Mouse (Mus musculus) liver, embryonic 12.5 days (tissue): ENCODE results near the gene Ccdc70. TPM values are rescaled to one million over a fixed set of nuclear protein-coding genes. Genes with fewer than 3 reads are reported as not detected.
"Not testable (repeated sequence)": the region's sequence is repeated elsewhere in the genome, so short reads cannot be mapped to it uniquely, and the experiment has no call there.

Experiments used
- ATAC-seq: fragments of 200-750 bp; cut with Nextera tagmentation; 2 replicates; pipeline ENCODE4 v1.8.0; 2017; ENCODE audit warnings: moderate number of reproducible peaks, mild to moderate bottlenecking, moderate library complexity
- H3K27ac ChIP-seq: fragments of 300-500 bp; sonication (generic); 2 replicates; pipeline ENCODE4 v1.5.1; 2016; ENCODE audit warnings: mild to moderate bottlenecking
- H3K27me3 ChIP-seq: fragments of 300-500 bp; sonication (generic); replicated peaks from 2 replicates; pipeline ENCODE4 v1.6.1; 2016; ENCODE audit warnings: mild to moderate bottlenecking, moderate library complexity
- H3K36me3 ChIP-seq: fragments of 300-500 bp; sonication (generic); 2 replicates; pipeline ENCODE4 v1.6.1; 2016; ENCODE audit warnings: mild to moderate bottlenecking, moderate library complexity
- H3K4me1 ChIP-seq: fragments of 300-500 bp; sonication (generic); 2 replicates; pipeline ENCODE4 v1.6.1; 2016
- H3K4me2 ChIP-seq: fragments of 300-500 bp; sonication (generic); 2 replicates; pipeline ENCODE4 v1.6.1; 2016; ENCODE audit warnings: mild to moderate bottlenecking, moderate library complexity
- H3K4me3 ChIP-seq: fragments of 300-500 bp; sonication (generic); 2 replicates; pipeline ENCODE4 v1.5.1; 2016; ENCODE audit warnings: mild to moderate bottlenecking, moderate library complexity
- H3K9ac ChIP-seq: fragments of 300-500 bp; sonication (generic); 2 replicates; pipeline ENCODE4 v1.6.1; 2016; ENCODE audit warnings: mild to moderate bottlenecking, moderate library complexity
- H3K9me3 ChIP-seq: fragments of 300-500 bp; sonication (generic); replicated peaks from 2 replicates; pipeline ENCODE4 v1.6.1; 2016; ENCODE audit warnings: mild to moderate bottlenecking, moderate library complexity
- WGBS: fragments of 180-500 bp; shearing (Covaris S2); methylation state at CpG from one replicate; pipeline ENCODE4 v1.1.7; 2016; ENCODE audit not compliant: insufficient replicate concordance; 5-methylcytosine and 5-hydroxymethylcytosine counted together
- polyA plus RNA-seq: library from polyadenylated mRNA; unstranded; fragments of >200 nt; fragmentation: Nextera tagmentation; extraction: Ambion mirVana; gene quantifications from 2 replicates; pipeline ENCODE4 v1.2.1, GENCODE M21; 2016

Ccdc70 gene
- not detected in 2 replicates for polyA plus RNA-seq

DNA sequence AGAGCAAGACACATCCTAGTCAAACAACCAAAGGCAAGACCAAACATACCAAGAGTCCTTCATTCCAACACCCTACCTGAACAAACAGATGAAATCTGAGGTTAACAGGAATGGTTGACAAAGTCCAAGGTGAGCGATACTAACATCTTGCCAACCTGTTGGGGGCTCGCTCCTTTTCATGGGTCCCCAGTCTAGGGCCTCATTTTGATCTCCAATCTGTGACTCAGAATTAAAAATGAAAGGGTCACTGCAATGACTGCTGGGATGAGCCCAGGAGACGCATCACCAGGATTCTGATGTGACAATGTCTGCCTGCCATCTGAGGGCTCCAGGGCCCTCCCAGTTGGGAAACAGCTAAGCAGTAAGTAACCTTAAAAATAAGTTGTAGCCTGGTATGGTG is at the start of gene Ccdc70:
Gene Ccdc70 (plus strand): TSS at position 301 of the 400 bp plus-strand sequence.
- Histone ChIP-seq H3K27me3 (no peaks in the 10 kb centered on the region), H3K9me3 (no peaks in the 10 kb centered on the region), H3K4me3 (no peak within 1 kb of the TSS), H3K4me1 (no peaks in the 10 kb centered on the region), H3K4me2 (no peak within 1 kb of the TSS), H3K36me3 (no peaks in the 10 kb centered on the region), H3K27ac (no peak within 1 kb of the TSS), H3K9ac (no peak within 1 kb of the TSS)
- ATAC-seq = no peak
- WGBS = 76% methylated on average over 3 of the region's 3 CpGs

DNA sequence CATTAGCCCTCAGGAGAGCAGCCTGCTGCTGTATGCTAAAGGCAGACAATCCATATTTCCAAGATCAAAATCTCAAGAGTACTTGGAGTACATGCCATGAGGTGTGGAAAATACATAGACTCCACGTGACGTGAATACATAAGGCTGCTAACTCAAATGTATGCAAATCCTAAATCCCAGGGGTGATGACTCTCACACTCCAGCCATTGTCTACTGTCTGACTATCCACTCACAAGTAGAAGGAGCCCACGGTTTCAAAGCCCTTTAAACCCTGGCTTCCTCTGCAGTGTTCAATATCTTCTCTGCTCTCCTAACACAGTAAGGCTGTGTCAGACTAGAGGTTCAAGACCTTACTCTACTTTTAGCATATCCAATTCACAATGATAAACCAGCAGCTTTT is 38.8 kb upstream of the Ccdc70 start:
- H3K9me3 ChIP-seq, H3K4me2 ChIP-seq, H3K27ac ChIP-seq, ATAC-seq, H3K36me3 ChIP-seq, H3K27me3 ChIP-seq, H3K9ac ChIP-seq, H3K4me3 ChIP-seq, H3K4me1 ChIP-seq: not testable (repeated sequence)
- WGBS = 69% methylated on average over 3 of the region's 3 CpGs

DNA sequence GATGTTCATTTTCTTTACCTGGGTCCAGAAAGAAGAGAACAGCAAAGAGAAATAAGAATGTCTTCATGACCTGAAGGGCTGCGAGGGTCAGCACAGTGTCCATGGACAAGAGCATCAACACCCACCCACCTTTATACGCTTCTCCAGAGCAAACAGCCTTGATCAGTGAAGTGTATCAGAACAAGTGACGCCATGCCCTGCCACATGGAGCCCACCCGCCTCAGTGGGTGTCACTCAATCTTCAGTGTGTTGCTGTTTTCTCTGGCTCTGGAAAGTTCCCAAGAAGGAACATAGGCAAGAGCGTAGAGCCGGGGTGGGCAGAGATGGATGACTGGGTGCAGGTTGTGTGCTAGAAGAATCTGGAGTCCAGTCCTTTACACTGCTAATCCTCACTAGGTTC is 37.0 kb upstream of the Ccdc70 start, which contains the start of gene Defb15:
Gene Defb15 (minus strand): TSS at position 101 of the 400 bp plus-strand sequence.
- Histone ChIP-seq H3K27ac (no peak within 1 kb of the TSS), H3K4me1 (no peaks in the 10 kb centered on the region), H3K4me2 (no peak within 1 kb of the TSS), H3K9me3 (no peaks in the 10 kb centered on the region), H3K27me3 (no peaks in the 10 kb centered on the region), H3K4me3 (no peak within 1 kb of the TSS), H3K9ac (no peak within 1 kb of the TSS), H3K36me3 (no peaks in the 10 kb centered on the region)
- no peak for ATAC-seq
- WGBS = 75% methylated on average over 6 of the region's 6 CpGs

DNA sequence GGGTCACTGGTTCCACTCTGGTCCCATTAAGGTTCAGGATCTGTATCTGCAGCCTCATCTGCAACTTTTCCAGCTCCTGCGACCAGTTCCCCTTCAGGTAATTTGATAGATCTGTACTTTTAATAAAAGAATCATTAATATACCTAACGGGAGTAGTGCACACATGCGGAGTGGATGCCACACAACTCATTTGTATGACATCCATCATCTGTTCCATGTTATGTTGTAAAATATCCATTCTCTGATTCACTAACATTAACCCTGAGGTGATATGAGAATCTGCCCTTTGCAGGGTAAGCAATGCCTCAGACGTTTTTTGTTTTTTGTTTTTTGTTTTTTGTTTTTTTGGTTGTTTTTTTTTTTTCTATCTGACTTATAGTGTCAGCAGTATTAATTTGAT is 31.5 kb upstream of the Ccdc70 start, which contains the start of gene Defb35:
Gene Defb35 (plus strand): TSS at position 301 of the 400 bp plus-strand sequence.
- H3K9ac ChIP-seq, H3K4me3 ChIP-seq, H3K9me3 ChIP-seq, H3K27me3 ChIP-seq, ATAC-seq, H3K4me2 ChIP-seq, H3K27ac ChIP-seq, H3K36me3 ChIP-seq, H3K4me1 ChIP-seq: not testable (repeated sequence)
- WGBS = 63% methylated on average over 4 of the region's 4 CpGs

DNA sequence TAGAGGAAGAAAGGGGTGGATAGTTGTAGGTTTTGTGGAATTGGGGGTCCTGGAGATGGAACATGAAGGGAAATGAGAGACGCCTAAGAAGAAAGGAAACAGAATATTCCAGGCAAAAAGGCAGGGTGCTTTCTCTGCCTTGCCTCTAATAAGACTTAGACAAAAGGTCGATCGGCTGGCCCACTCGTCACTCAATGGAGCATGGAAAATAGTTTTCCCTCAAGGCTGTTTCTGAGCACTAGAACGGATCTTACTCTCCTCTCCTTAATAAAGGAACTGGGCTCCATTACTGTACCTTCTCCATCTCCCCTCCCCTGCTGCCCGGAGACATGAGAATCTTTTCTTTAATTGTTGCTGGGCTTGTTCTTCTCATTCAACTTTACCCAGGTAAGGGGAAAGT is 23.1 kb upstream of the Ccdc70 start, which contains the start of gene Defb13:
Gene Defb13 (plus strand): TSS at position 301 of the 400 bp plus-strand sequence.
- H3K4me2 ChIP-seq = no peak within 1 kb of the TSS
- H3K4me1 ChIP-seq = no peaks in the 10 kb centered on the region
- no peaks in the 10 kb centered on the region for H3K27me3 ChIP-seq
- H3K27ac ChIP-seq = no peak within 1 kb of the TSS
- no peak within 1 kb of the TSS for H3K4me3 ChIP-seq
- H3K9ac ChIP-seq = no peak within 1 kb of the TSS
- no peaks in the 10 kb centered on the region for H3K9me3 ChIP-seq
- WGBS = 72% methylated on average over 6 of the region's 6 CpGs
- ATAC-seq = no peak
- H3K36me3 ChIP-seq = no peaks in the 10 kb centered on the region

DNA sequence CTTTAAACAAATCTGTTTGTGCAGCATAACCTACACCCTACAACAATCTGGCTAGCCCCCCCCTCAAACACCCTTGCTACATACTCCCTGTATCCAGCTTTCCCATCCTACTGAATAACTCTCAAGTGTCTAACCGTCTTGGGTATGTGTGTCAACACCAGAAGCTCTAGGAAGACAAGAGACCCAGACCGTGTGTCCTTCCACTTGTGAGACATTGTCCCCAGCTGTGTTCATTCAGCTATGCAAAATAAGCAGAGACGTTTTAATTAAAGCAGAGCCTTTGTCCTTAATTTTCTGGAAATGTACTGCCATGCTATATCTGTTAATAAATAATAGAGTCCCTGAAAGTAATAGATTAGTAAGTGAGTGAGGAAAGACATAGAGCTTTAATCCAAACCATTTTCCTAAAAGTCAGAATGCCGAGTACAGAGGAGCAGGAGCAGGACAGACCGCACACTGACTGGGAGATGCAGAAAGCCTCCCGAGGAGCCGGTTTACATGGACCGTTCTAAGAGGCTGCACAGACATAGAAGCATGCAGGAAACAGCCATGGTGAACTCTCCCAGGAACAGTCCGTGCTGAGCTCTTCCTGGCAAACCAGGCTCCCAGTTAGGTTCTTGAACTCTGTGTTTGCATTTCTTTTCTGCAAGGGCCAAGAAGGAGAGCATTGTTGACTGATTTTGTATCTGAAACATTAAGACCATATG is 22.1 kb upstream of the Ccdc70 start:
- Histone ChIP-seq H3K36me3 (no peaks in the 10 kb centered on the region), H3K9me3 (no peaks in the 10 kb centered on the region), H3K9ac (no peak overlapping the region), H3K27ac (no peak overlapping the region), H3K27me3 (no peaks in the 10 kb centered on the region), H3K4me1 (no peaks in the 10 kb centered on the region), H3K4me3 (no peak overlapping the region), H3K4me2 (no peak overlapping the region)
- 63% methylated on average over 9 of the region's 9 CpGs for WGBS
- ATAC-seq = no peak

DNA sequence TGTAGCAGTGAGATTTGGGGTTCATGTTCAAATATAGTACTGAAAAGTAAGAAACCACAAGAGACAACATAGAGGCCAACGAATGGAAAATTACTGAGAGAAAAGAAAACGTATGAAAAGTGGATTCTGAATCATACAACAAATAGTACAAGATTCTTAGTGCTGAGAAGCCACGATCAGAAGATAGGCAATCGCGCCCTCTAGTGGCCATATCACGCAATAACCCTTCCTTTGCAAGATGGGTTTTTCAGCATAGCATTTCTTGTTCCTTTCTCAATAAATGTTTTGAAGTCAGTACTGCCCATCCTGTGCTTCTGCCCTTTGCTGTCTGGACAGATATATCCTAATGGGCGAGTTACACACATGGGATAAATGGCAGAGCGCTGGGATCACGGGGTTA is 14.3 kb upstream of the Ccdc70 start:
- 5% methylated on average over 9 of the region's 9 CpGs for WGBS
- Histone ChIP-seq H3K9me3 (no peaks in the 10 kb centered on the region), H3K4me3 (no peak overlapping the region), H3K9ac (no peak overlapping the region), H3K27ac (no peak overlapping the region), H3K27me3 (no peaks in the 10 kb centered on the region), H3K36me3 (no peaks in the 10 kb centered on the region), H3K4me2 (no peak overlapping the region), H3K4me1 (no peaks in the 10 kb centered on the region)
- no peak for ATAC-seq

DNA sequence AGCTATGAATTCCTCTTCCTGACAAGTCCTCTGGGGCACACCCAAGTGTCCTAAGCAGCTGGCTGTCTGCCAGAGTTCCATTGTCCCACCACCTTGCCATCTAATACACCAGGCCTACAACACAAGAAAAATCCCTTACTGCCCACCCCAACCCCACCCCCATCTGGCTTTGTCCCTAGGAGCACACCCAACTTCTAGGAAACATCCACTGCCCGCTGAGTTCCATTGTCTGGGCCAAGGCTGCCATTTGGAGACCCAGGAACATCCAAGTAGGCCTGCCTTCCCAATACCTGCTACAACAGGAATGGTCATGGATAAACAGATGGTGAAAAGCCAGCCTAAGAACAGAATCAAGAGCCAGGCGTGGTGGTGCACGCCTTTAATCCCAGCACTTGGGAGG is 13.2 kb upstream of the Ccdc70 start:
- no peak overlapping the region for H3K9ac ChIP-seq
- H3K4me3 ChIP-seq = no peak overlapping the region
- no peak for ATAC-seq
- H3K4me1 ChIP-seq = no peaks in the 10 kb centered on the region
- WGBS = 64% methylated on average over 3 of the region's 3 CpGs
- H3K27ac ChIP-seq = no peak overlapping the region
- H3K36me3 ChIP-seq = no peaks in the 10 kb centered on the region
- no peak overlapping the region for H3K4me2 ChIP-seq
- H3K9me3 ChIP-seq = no peaks in the 10 kb centered on the region
- no peaks in the 10 kb centered on the region for H3K27me3 ChIP-seq

DNA sequence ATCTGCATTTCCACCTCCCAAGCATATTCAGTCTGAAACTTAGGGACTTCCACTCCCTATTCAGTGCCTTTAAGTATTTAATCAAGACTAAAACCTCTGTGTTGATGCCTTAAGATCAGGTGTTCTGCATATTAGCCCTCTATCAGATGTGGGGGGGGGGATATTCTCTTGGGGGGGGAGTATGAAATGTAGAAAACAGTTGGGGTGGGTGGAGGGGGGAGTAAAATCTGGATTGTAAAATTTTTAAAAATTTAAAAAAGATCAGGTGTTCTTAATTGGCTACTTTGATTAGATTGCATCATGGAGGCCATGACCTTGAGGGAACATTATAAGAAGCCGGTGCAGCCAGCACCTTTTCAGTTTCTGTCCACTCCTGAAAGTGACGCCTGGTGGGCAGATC is 11.2 kb upstream of the Ccdc70 start, which contains the start of gene Fam90a1a:
Gene Fam90a1a (plus strand): TSS at position 301 of the 400 bp plus-strand sequence.
- H3K4me1 ChIP-seq = no peaks in the 10 kb centered on the region
- no peak for ATAC-seq
- H3K27ac ChIP-seq = no peak within 1 kb of the TSS
- H3K4me2 ChIP-seq = no peak within 1 kb of the TSS
- 67% methylated on average over 2 of the region's 2 CpGs for WGBS
- no peak within 1 kb of the TSS for H3K4me3 ChIP-seq
- no peaks in the 10 kb centered on the region for H3K36me3 ChIP-seq
- H3K27me3 ChIP-seq = no peaks in the 10 kb centered on the region
- no peaks in the 10 kb centered on the region for H3K9me3 ChIP-seq
- no peak within 1 kb of the TSS for H3K9ac ChIP-seq

DNA sequence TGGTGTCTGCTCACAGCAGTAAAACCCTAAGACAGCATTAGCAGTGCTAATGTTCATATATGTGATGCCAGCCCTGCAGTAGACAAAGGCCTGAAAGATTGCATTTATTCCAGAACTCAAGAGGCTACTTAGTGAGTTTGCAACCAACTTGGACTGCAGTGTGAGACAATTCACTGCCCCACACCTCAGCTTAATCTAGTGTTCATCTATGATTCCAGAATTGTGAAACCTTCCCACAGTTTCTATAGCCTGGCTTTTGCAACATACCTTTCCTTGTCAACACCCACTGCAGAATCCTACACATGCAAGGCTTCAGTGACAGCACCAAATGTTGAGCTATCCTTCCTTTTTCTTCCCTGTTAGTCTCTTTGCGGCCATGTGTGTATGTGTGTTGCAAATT is 2.9 kb upstream of the Ccdc70 start:
- Histone ChIP-seq H3K4me1 (no peaks in the 10 kb centered on the region), H3K9me3 (no peaks in the 10 kb centered on the region), H3K27me3 (no peaks in the 10 kb centered on the region), H3K4me3 (no peak overlapping the region), H3K4me2 (no peak overlapping the region), H3K27ac (no peak overlapping the region), H3K36me3 (no peaks in the 10 kb centered on the region), H3K9ac (no peak overlapping the region)
- WGBS = 54% methylated on average over 1 of the region's 1 CpGs
- no peak for ATAC-seq

DNA sequence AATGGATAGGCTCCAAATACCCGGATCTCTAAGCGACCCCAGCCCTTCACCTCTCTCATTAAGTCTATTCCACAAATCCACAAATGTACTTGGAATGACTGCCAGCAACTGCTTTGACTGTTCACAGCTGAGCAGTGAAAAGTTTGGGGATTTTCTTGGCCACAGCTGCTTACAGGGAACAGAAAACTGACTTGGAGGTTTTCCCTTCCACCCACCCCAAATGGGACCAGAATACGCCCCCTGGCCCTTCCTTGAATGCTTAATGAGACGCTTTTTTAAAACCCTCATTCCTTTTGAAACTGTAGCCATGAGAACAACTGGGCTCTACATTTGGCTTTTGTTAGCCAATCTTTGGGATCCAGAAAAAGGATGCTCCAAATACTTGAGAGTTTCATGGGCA is 8.6 kb downstream of the Ccdc70 start:
- Histone ChIP-seq H3K27me3 (no peaks in the 10 kb centered on the region), H3K27ac (no peak overlapping the region), H3K36me3 (no peaks in the 10 kb centered on the region), H3K9ac (no peak overlapping the region), H3K4me3 (no peak overlapping the region), H3K9me3 (no peaks in the 10 kb centered on the region), H3K4me2 (no peak overlapping the region), H3K4me1 (no peaks in the 10 kb centered on the region)
- ATAC-seq = no peak
- 44% methylated on average over 4 of the region's 4 CpGs for WGBS

DNA sequence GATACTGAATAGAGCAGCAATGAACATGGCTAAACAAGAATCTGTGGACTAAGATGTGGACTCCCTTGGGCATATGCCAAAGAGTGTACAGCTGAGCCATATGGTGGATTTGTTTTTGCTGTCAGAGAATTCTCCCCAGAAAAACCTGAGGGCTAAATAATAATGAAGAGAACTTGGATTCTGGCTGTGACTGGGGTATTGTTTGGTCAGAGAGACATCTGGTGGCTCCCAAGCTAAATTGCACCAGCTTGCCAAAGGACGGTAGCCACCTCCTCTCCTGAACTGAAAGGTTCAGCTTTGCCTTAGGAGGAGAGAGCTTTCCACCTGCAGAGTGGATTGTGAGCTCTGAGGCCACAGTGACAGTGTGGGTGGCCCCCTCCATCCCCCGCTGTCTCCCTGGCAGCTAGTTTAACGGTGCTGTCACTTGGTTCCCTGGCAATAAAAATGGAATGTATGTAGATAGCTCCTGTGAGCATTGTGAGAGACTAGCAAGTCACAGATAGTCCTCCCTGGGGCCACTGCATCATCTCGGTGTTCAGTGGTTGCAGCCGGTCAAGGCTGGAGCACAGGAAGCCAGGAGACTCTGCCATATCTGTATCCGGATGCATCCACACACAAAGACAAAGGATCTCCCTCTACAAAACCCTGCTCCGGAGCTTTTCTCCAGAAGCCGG is 12.2 kb downstream of the Ccdc70 start:
- Histone ChIP-seq H3K9ac (no peak overlapping the region), H3K9me3 (no peaks in the 10 kb centered on the region), H3K4me1 (no peaks in the 10 kb centered on the region), H3K27me3 (no peaks in the 10 kb centered on the region), H3K4me3 (no peak overlapping the region), H3K27ac (no peak overlapping the region), H3K4me2 (no peak overlapping the region), H3K36me3 (no peaks in the 10 kb centered on the region)
- no peak for ATAC-seq
- 59% methylated on average over 8 of the region's 8 CpGs for WGBS
